Mouse (Mus musculus): ENCODE measurements around the gene B2m. TPM values are rescaled to one million over a fixed set of nuclear protein-coding genes. Genes with fewer than 3 reads are reported as not detected.
A peak's percentile ranks its signal among the peaks of the same experiment; 100 is the strongest.

Gene B2m
- polyA plus RNA-seq, 1 experiment from 2014 or later: 119 TPM

- no peak overlapping the region for H3K27ac ChIP-seq
- H3K36me3 ChIP-seq: no peaks in the 10 kb centered on the region
- no peak overlapping the region for H3K4me3 ChIP-seq
- no peaks in the 10 kb centered on the region for H3K9me3 ChIP-seq
- WGBS: 92% methylated on average over 2 of the region's 2 CpGs
- no peak for ATAC-seq (ENCODE audit: low FRiP score)
- H3K27me3 ChIP-seq: 0 out of 2 replicates have a peak, but pooled peaks cover 3% of the 10 kb centered on the region
- H3K9ac ChIP-seq: no peak overlapping the region
- H3K4me2 ChIP-seq: no peak overlapping the region
- H3K4me1 ChIP-seq (replicated peaks): no peaks in the 10 kb centered on the region
These were observed 14.9 kb upstream of the B2m start for GRCm38 (mm10) chr2:122132618-122133017.

GRCm38 (mm10) chr2:122137839-122138465, 9.5 kb upstream of the B2m start:
- ATAC-seq (ENCODE audit: low FRiP score): no peak
- Histone ChIP-seq H3K4me2 (no peak overlapping the region), H3K27ac (no peak overlapping the region), H3K9ac (no peak overlapping the region), H3K4me3 (no peak overlapping the region), H3K9me3 (no peaks in the 10 kb centered on the region), H3K4me1 (replicated peaks) (no peaks in the 10 kb centered on the region), H3K36me3 (no peaks in the 10 kb centered on the region), H3K27me3 (0 out of 2 replicates have a peak, but pooled peaks cover 3% of the 10 kb centered on the region)
- WGBS: 68% methylated on average over 5 of the region's 5 CpGs

GRCm38 (mm10) chr2:122140815-122141214, 6.7 kb upstream of the B2m start:
- Histone ChIP-seq H3K27me3 (no peaks in the 10 kb centered on the region), H3K9me3 (no peaks in the 10 kb centered on the region), H3K4me2 (no peak overlapping the region), H3K4me3 (no peak overlapping the region), H3K36me3 (no peaks in the 10 kb centered on the region), H3K9ac (no peak overlapping the region), H3K27ac (no peak overlapping the region), H3K4me1 (replicated peaks) (no peaks in the 10 kb centered on the region)
- ATAC-seq (ENCODE audit: low FRiP score): no peak
- 90% methylated on average over 2 of the region's 2 CpGs for WGBS

GRCm38 (mm10) chr2:122141332-122141967, 6.0 kb upstream of the B2m start:
- H3K4me3 ChIP-seq: no peak overlapping the region
- H3K4me2 ChIP-seq: no peak overlapping the region
- no peak overlapping the region for H3K9ac ChIP-seq
- WGBS: 83% methylated on average over 5 of the region's 5 CpGs
- no peaks in the 10 kb centered on the region for H3K36me3 ChIP-seq
- no peaks in the 10 kb centered on the region for H3K27me3 ChIP-seq
- no peaks in the 10 kb centered on the region for H3K4me1 ChIP-seq (replicated peaks)
- H3K9me3 ChIP-seq: no peaks in the 10 kb centered on the region
- no peak for ATAC-seq (ENCODE audit: low FRiP score)
- no peak overlapping the region for H3K27ac ChIP-seq

GRCm38 (mm10) chr2:122143111-122143510, 4.4 kb upstream of the B2m start:
- no peak overlapping the region for H3K27ac ChIP-seq
- H3K9ac ChIP-seq: no peak overlapping the region
- H3K27me3 ChIP-seq: no peaks in the 10 kb centered on the region
- H3K36me3 ChIP-seq: no peaks in the 10 kb centered on the region
- H3K4me1 ChIP-seq (replicated peaks): peaks cover 6% of the 10 kb centered on the region
- H3K4me3 ChIP-seq: no peak overlapping the region
- no peak for ATAC-seq (ENCODE audit: low FRiP score)
- H3K9me3 ChIP-seq: no peaks in the 10 kb centered on the region
- H3K4me2 ChIP-seq: no peak overlapping the region
- 93% methylated on average over 3 of the region's 3 CpGs for WGBS

GRCm38 (mm10) chr2:122145756-122146155, 1.7 kb upstream of the B2m start:
- no peak for ATAC-seq (ENCODE audit: low FRiP score)
- H3K4me2 ChIP-seq: no peak overlapping the region
- no peak overlapping the region for H3K4me3 ChIP-seq
- H3K36me3 ChIP-seq: no peaks in the 10 kb centered on the region
- H3K27me3 ChIP-seq: 0 out of 2 replicates have a peak, but pooled peaks cover 7% of the 10 kb centered on the region
- no peak overlapping the region for H3K9ac ChIP-seq
- peaks cover 10% of the 10 kb centered on the region for H3K4me1 ChIP-seq (replicated peaks)
- H3K27ac ChIP-seq: no peak overlapping the region
- H3K9me3 ChIP-seq: no peaks in the 10 kb centered on the region
- 72% methylated on average over 4 of the region's 4 CpGs for WGBS

- Histone ChIP-seq H3K4me1 (replicated peaks) (peaks cover 10% of the 10 kb centered on the region), H3K4me3 (no peak overlapping the region), H3K27me3 (0 out of 2 replicates have a peak, but pooled peaks cover 7% of the 10 kb centered on the region), H3K27ac (no peak overlapping the region), H3K9me3 (no peaks in the 10 kb centered on the region), H3K4me2 (no peak overlapping the region), H3K9ac (no peak overlapping the region), H3K36me3 (no peaks in the 10 kb centered on the region)
- no peak for ATAC-seq (ENCODE audit: low FRiP score)
- WGBS: 71% methylated on average over 6 of the region's 6 CpGs
These were observed 799 bp upstream of the B2m start for GRCm38 (mm10) chr2:122146687-122147086.

GRCm38 (mm10) chr2:122148242-122148917, 894 bp downstream of the B2m start:
- Histone ChIP-seq H3K27me3 (0 out of 2 replicates have a peak, but pooled peaks cover 7% of the 10 kb centered on the region), H3K9me3 (no peaks in the 10 kb centered on the region), H3K27ac (no peak overlapping the region), H3K9ac (peak overlapping the region; percentile 79; the same call in 1 of the 2 replicates), H3K4me1 (replicated peaks) (peaks cover 10% of the 10 kb centered on the region), H3K4me2 (peak overlapping the region; percentile 94), H3K36me3 (no peaks in the 10 kb centered on the region), H3K4me3 (peak overlapping the region; percentile 65)
- WGBS: 36% methylated on average over 18 of the region's 18 CpGs
- peak; percentile 11; the same call in 1 of the 2 replicates for ATAC-seq (ENCODE audit: low FRiP score)

GRCm38 (mm10) chr2:122149316-122149715, 1.8 kb downstream of the B2m start:
- no peaks in the 10 kb centered on the region for H3K9me3 ChIP-seq
- ATAC-seq (ENCODE audit: low FRiP score): no peak
- peak overlapping the region; percentile 94; the same call in 1 of the 2 replicates for H3K4me2 ChIP-seq
- no peak overlapping the region for H3K27ac ChIP-seq
- 91% methylated on average over 6 of the region's 6 CpGs for WGBS
- H3K4me3 ChIP-seq: no peak overlapping the region
- no peak overlapping the region for H3K9ac ChIP-seq
- 0 out of 2 replicates have a peak, but pooled peaks cover 7% of the 10 kb centered on the region for H3K27me3 ChIP-seq
- H3K4me1 ChIP-seq (replicated peaks): peaks cover 10% of the 10 kb centered on the region
- H3K36me3 ChIP-seq: no peaks in the 10 kb centered on the region

GRCm38 (mm10) chr2:122149716-122150115, 2.2 kb downstream of the B2m start:
- H3K4me3 ChIP-seq: no peak overlapping the region
- WGBS: 88% methylated on average over 3 of the region's 3 CpGs
- H3K27ac ChIP-seq: no peak overlapping the region
- no peak for ATAC-seq (ENCODE audit: low FRiP score)
- no peaks in the 10 kb centered on the region for H3K36me3 ChIP-seq
- H3K4me2 ChIP-seq: no peak overlapping the region
- no peaks in the 10 kb centered on the region for H3K9me3 ChIP-seq
- H3K9ac ChIP-seq: no peak overlapping the region
- peaks cover 10% of the 10 kb centered on the region for H3K4me1 ChIP-seq (replicated peaks)
- H3K27me3 ChIP-seq: 0 out of 2 replicates have a peak, but pooled peaks cover 7% of the 10 kb centered on the region

GRCm38 (mm10) chr2:122151221-122151620, 3.7 kb downstream of the B2m start:
- Histone ChIP-seq H3K27me3 (0 out of 2 replicates have a peak, but pooled peaks cover 7% of the 10 kb centered on the region), H3K9me3 (no peaks in the 10 kb centered on the region)

GRCm38 (mm10) chr2:122152850-122153249, 5.4 kb downstream of the B2m start:
- no peak overlapping the region for H3K27ac ChIP-seq
- 0 out of 2 replicates have a peak, but pooled peaks cover 7% of the 10 kb centered on the region for H3K27me3 ChIP-seq
- H3K4me2 ChIP-seq: no peak overlapping the region
- no peaks in the 10 kb centered on the region for H3K9me3 ChIP-seq
- no peak overlapping the region for H3K4me3 ChIP-seq
- H3K36me3 ChIP-seq: no peaks in the 10 kb centered on the region
- peaks cover 7% of the 10 kb centered on the region for H3K4me1 ChIP-seq (replicated peaks)
- 90% methylated on average over 3 of the region's 3 CpGs for WGBS
- ATAC-seq (ENCODE audit: low FRiP score): no peak
- no peak overlapping the region for H3K9ac ChIP-seq

More at GRCm38 (mm10) chr2:122151221-122151620, 3.7 kb downstream of the B2m start:
- no peaks in the 10 kb centered on the region for H3K36me3 ChIP-seq
- 95% methylated on average over 1 of the region's 1 CpGs for WGBS
- H3K4me2 ChIP-seq: no peak overlapping the region
- no peak overlapping the region for H3K27ac ChIP-seq
- H3K9ac ChIP-seq: no peak overlapping the region
- H3K4me1 ChIP-seq (replicated peaks): peaks cover 10% of the 10 kb centered on the region
- no peak overlapping the region for H3K4me3 ChIP-seq
- no peak for ATAC-seq (ENCODE audit: low FRiP score)
